Mouse (Mus musculus): ENCODE results near the gene Kdm4a.

DNA sequence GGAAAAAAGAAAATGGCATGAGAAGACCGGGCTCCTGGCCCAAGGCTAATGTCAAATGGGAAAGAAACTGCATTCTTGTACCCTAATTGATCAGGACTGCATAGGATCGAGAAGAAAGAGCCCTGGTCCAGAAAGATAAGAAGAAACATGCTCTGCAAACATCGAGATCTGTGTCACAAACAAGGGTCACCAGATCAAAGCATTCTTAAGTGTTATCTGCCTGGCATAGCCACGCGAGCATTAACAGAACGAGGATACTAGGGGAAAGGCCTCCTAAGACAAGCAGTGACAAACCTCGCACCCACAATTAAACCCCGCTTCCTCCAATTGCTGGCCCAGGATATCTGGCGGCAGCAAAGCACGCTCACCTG is 31.5 kb downstream of the Kdm4a start:
- no peak for TF ChIP-seq POLR2A (IDR thresholded peaks at IDR 0.05; ENCODE audit: low read depth, low read length)
- TF ChIP-seq CTCF (IDR thresholded peaks at IDR 0.05; ENCODE audit: extremely low read depth, insufficient read depth, insufficient read length, insufficient replicate concordance) = no peak
